11 mouse cellular contexts compared by ENCODE assay signal in the genomic region with DNA sequence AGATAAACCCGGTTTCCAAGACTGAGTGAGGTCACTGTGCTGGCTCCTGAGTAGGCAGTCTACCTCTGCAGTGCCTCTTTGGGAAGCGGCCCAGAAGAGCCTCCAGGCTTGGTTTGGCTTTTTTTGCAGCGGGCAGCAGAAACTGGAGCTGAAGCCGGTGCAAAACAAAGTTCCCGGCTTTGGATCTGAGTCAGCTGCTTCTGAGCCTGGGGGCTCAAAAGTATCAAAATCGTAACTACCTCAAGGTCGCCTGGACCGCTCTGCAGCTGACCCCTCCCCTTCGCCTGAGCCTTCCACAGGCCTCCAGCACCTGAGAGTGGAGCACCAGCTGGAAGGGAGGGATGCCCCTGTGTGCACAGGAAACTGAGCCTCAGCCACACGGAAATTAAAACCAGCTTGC. TPM values are rescaled to one million over a fixed set of nuclear protein-coding genes. Genes with fewer than 3 reads are reported as not detected.
DNase-seq lines count a peak whose midpoint lies in the region; ATAC-seq and TF ChIP-seq lines count a peak whose summit lies in the region.
"Had no signal": no experiment of that assay in that cellular context is flagged by ENCODE, and none has a peak within 500 bp of the region (broad histone marks: within the 10 kb centered on the region; RNA-seq: fewer than 3 reads in every experiment).

No protein-coding gene starts in this region.

- no peaks in the 10 kb centered on the region for H3K36me3 ChIP-seq in midbrain, embryonic 13.5 days
- H3K36me3 ChIP-seq in midbrain, embryonic 11.5 days (ENCODE audit: control insufficient read depth, insufficient read depth, low read length) = no peaks in the 10 kb centered on the region
- H3K36me3 ChIP-seq in embryonic facial prominence, embryonic 15.5 days = no peaks in the 10 kb centered on the region
- H3K36me3 ChIP-seq in limb, embryonic 14.5 days (ENCODE audit: control insufficient read depth, insufficient read depth, low read length) = no peaks in the 10 kb centered on the region

- peaks cover 43% of the 10 kb centered on the region for H3K4me1 ChIP-seq in midbrain, embryonic 13.5 days (replicated peaks)
- no peaks in the 10 kb centered on the region for H3K4me1 ChIP-seq in midbrain, embryonic 11.5 days (ENCODE audit: control insufficient read depth, insufficient read depth, low read length)
- peaks cover 19% of the 10 kb centered on the region for H3K4me1 ChIP-seq in embryonic facial prominence, embryonic 15.5 days
- peaks cover 17% of the 10 kb centered on the region; the same call in 1 of the 2 replicates for H3K4me1 ChIP-seq in limb, embryonic 14.5 days (ENCODE audit: control insufficient read depth, insufficient read depth, low read length)

- no peaks in the 10 kb centered on the region for H3K9me3 ChIP-seq in midbrain, embryonic 13.5 days
- no peaks in the 10 kb centered on the region for H3K9me3 ChIP-seq in midbrain, embryonic 11.5 days (ENCODE audit: control insufficient read depth, low read length)
- no peaks in the 10 kb centered on the region for H3K9me3 ChIP-seq in embryonic facial prominence, embryonic 15.5 days (replicated peaks)
- no peaks in the 10 kb centered on the region for H3K9me3 ChIP-seq in limb, embryonic 14.5 days (ENCODE audit: control insufficient read depth, low read length)

- WGBS in midbrain, embryonic 13.5 days = 55% methylated on average over 10 of the region's 10 CpGs
- 59% methylated on average over 10 of the region's 10 CpGs for WGBS in midbrain, embryonic 11.5 days
- WGBS in embryonic facial prominence, embryonic 15.5 days = 8% methylated on average over 10 of the region's 10 CpGs
- WGBS in limb, embryonic 14.5 days = 5% methylated on average over 10 of the region's 10 CpGs

- no peak overlapping the region for H3K4me3 ChIP-seq in midbrain, embryonic 13.5 days (replicated peaks)
- H3K4me3 ChIP-seq in midbrain, embryonic 11.5 days (ENCODE audit: low read depth, low read length) = no peak overlapping the region
- no peak overlapping the region for H3K4me3 ChIP-seq in embryonic facial prominence, embryonic 15.5 days (replicated peaks)
- H3K4me3 ChIP-seq in limb, embryonic 14.5 days (replicated peaks; ENCODE audit: low read length) = no peak overlapping the region

- peaks cover 46% of the 10 kb centered on the region for H3K27me3 ChIP-seq in midbrain, embryonic 13.5 days
- peaks cover 17% of the 10 kb centered on the region; the same call in 1 of the 2 replicates for H3K27me3 ChIP-seq in midbrain, embryonic 11.5 days (ENCODE audit: control insufficient read depth, insufficient read depth, low read length)
- H3K27me3 ChIP-seq in embryonic facial prominence, embryonic 15.5 days = peaks cover 59% of the 10 kb centered on the region
- peaks cover 18% of the 10 kb centered on the region for H3K27me3 ChIP-seq in limb, embryonic 14.5 days (ENCODE audit: control insufficient read depth, insufficient read depth, low read length)

- DNase-seq in cerebellum, adult 11-12 months = peak; percentile 68
- DNase-seq in midbrain, embryonic 11.5 days (ENCODE audit: low spot score, missing footprints) = no peak
- peak; percentile 45 for DNase-seq in limb, embryonic 14.5 days (ENCODE audit: low spot score)
- DNase-seq in T-cell, adult 2 months (ENCODE audit: low spot score) = no peak
- DNase-seq in left cerebral cortex, adult 11 months (ENCODE audit: low spot score) = no peak
- DNase-seq: lung, embryonic 14.5 days had no signal

- peak overlapping the region; percentile 36; the same call in 1 of the 2 replicates for H3K27ac ChIP-seq in midbrain, embryonic 13.5 days
- no peak overlapping the region for H3K27ac ChIP-seq in midbrain, embryonic 11.5 days (ENCODE audit: low read depth, low read length)
- peak overlapping the region; percentile 49 for H3K27ac ChIP-seq in embryonic facial prominence, embryonic 15.5 days (replicated peaks)
- H3K27ac ChIP-seq in limb, embryonic 14.5 days (replicated peaks; ENCODE audit: low read depth, low read length) = 0 out of 2 replicates have a peak overlapping the region, but pooled peaks have one; percentile 13

- H3K4me2 ChIP-seq in midbrain, embryonic 13.5 days (replicated peaks) = no peak overlapping the region
- H3K4me2 ChIP-seq in midbrain, embryonic 11.5 days = no peak overlapping the region
- H3K4me2 ChIP-seq in embryonic facial prominence, embryonic 15.5 days (replicated peaks) = peak overlapping the region; percentile 12; the same call in 1 of the 2 replicates
- peak overlapping the region; percentile 25; the same call in 1 of the 2 replicates for H3K4me2 ChIP-seq in limb, embryonic 14.5 days (replicated peaks; ENCODE audit: low read depth, low read length, severe bottlenecking)
- H3K4me2 ChIP-seq: heart, embryonic 11.5 days; lung, embryonic 14.5 days had no signal

- H3K9ac ChIP-seq in midbrain, embryonic 13.5 days (replicated peaks) = no peak overlapping the region
- H3K9ac ChIP-seq in midbrain, embryonic 11.5 days (ENCODE audit: low read length) = no peak overlapping the region
- H3K9ac ChIP-seq in embryonic facial prominence, embryonic 15.5 days = no peak overlapping the region
- no peak overlapping the region for H3K9ac ChIP-seq in limb, embryonic 14.5 days (ENCODE audit: low read depth, low read length, severe bottlenecking)
- H3K9ac ChIP-seq: lung, embryonic 14.5 days had no signal

- no peak; the same call in 1 of the 2 replicates for ATAC-seq in cerebellum, adult (ENCODE audit: insufficient number of reproducible peaks, low FRiP score, low TSS enrichment)
- ATAC-seq in midbrain, embryonic 13.5 days = no peak
- no peak for ATAC-seq in midbrain, embryonic 11.5 days (ENCODE audit: low FRiP score)
- peak; percentile 69; the same call in 1 of the 2 replicates for ATAC-seq in embryonic facial prominence, embryonic 15.5 days (ENCODE audit: insufficient number of reproducible peaks, low FRiP score, low TSS enrichment, low read depth)
- ATAC-seq in limb, embryonic 14.5 days (ENCODE audit: low FRiP score, low read depth) = peak; percentile 19; the same call in 1 of the 2 replicates
- ATAC-seq: Patski had no signal

- TF ChIP-seq POLR2A in limb, embryonic 14.5 days (IDR thresholded peaks at IDR 0.05; ENCODE audit: borderline replicate concordance, extremely low read depth, insufficient read depth, insufficient read length) = no peak

RNA-seq across cellular contexts. Expression of gene Sez6, which starts 13.4 kb away (rescaled TPM):
- 118 TPM in 2 replicates for polyA plus RNA-seq in midbrain, embryonic 13.5 days (2015; fragmentation: Nextera tagmentation; extraction: Ambion mirVana)
- polyA plus RNA-seq in midbrain, embryonic 11.5 days (2014; fragmentation: Nextera tagmentation; extraction: Ambion mirVana) = 7.2 and 8.6 TPM in 2 replicates
- 0.60 and 1.3 TPM in 2 replicates for polyA plus RNA-seq in embryonic facial prominence, embryonic 15.5 days (2015; fragmentation: Nextera tagmentation; extraction: Ambion mirVana)
- 1.2 and 1.4 TPM in 2 replicates for polyA plus RNA-seq in limb, embryonic 14.5 days (2012; rRNA removed)
- 0.98 and 1.2 TPM in 2 replicates for polyA plus RNA-seq in limb, embryonic 14.5 days (2014; fragmentation: Nextera tagmentation; extraction: Ambion mirVana)
- polyA plus RNA-seq: Patski had no signal

RNA-seq across cellular contexts. Expression of gene Pipox, which starts 23.3 kb away (rescaled TPM):
- 8.6 and 11.0 TPM in 2 replicates for polyA plus RNA-seq in midbrain, embryonic 13.5 days (2015; fragmentation: Nextera tagmentation; extraction: Ambion mirVana)
- polyA plus RNA-seq in midbrain, embryonic 11.5 days (2014; fragmentation: Nextera tagmentation; extraction: Ambion mirVana) = 12.1 and 12.6 TPM in 2 replicates
- 0.45 and 1.0 TPM in 2 replicates for polyA plus RNA-seq in embryonic facial prominence, embryonic 15.5 days (2015; fragmentation: Nextera tagmentation; extraction: Ambion mirVana)
- 1.1 and 1.3 TPM in 2 replicates for polyA plus RNA-seq in limb, embryonic 14.5 days (2012; rRNA removed)
- 0.94 and 1.1 TPM in 2 replicates for polyA plus RNA-seq in limb, embryonic 14.5 days (2014; fragmentation: Nextera tagmentation; extraction: Ambion mirVana)

Comparison
In these comparisons a context has a peak if more than half of its experiments do, and no peak if none do; other contexts are left out.
1. RNA of gene Sez6, which starts 13.4 kb away (polyA plus RNA-seq): 118 TPM in midbrain, embryonic 13.5 days; 7.2 to 8.6 TPM in midbrain, embryonic 11.5 days, 0.98 to 1.4 TPM in limb, embryonic 14.5 days and 0.60 to 1.3 TPM in embryonic facial prominence, embryonic 15.5 days; every median in the first group is over 10 times any median in the second.
2. DNase-seq: peak in cerebellum, adult 11-12 months (single experiment) and limb, embryonic 14.5 days (single experiment); none in midbrain, embryonic 11.5 days (single experiment), T-cell, adult 2 months (single experiment) and left cerebral cortex, adult 11 months (single experiment).
3. ATAC-seq: peak in embryonic facial prominence, embryonic 15.5 days (single experiment) and limb, embryonic 14.5 days (single experiment); none in cerebellum, adult (single experiment), midbrain, embryonic 13.5 days (single experiment) and midbrain, embryonic 11.5 days (single experiment).
4. H3K4me2 ChIP-seq: peak in embryonic facial prominence, embryonic 15.5 days (single experiment) and limb, embryonic 14.5 days (single experiment); none in midbrain, embryonic 13.5 days (single experiment) and midbrain, embryonic 11.5 days (single experiment).